Mouse (Mus musculus): Measurements from ENCODE around the gene Pcgf2. TPM values are rescaled to one million over a fixed set of nuclear protein-coding genes. Genes with fewer than 3 reads are reported as not detected.
A peak's percentile ranks its signal among the peaks of the same experiment; 100 is the strongest.
"Not testable (repeated sequence)": the region's sequence is repeated elsewhere in the genome, so short reads cannot be mapped to it uniquely, and the experiment has no call there.

Gene Pcgf2
- polyA plus RNA-seq, 1 experiment from 2014 or later = 13.5 TPM

DNA sequence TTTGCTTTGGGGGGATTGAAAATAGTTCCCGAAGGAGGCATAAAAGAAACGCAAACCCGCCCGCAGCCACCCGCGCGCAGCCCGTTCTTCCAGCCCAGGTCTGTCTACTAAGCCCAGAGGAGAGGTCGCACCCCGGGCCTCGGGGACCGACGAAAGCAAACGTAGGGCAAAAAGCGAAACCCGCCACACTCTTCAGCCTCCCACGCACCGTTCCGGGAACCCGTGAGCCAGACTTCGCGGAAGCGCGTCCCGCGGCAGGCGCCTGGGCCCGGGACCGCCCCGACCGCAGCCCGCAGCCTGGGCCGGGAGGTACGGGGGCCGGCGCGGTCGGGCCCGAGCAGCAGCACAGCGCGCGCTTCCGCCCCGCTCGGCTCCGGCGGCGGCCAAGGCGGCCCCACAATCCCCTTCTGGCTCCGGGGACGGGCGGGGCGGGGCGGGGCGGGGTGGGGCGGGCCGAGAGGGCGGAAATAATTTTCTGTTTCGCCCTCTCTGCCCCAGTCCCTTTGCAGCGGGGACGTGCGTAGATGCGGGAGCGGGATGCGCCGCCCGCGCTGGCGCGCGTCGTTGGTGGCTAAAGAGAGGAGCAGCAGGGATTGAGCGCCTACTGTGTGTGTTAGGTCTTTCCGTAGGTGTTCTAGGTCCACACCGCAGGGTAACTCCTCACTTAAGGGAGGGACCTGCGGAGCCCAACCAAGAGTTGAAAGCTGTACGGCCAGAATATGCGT, 40.1 kb downstream of the Pcgf2 start:
- 0 out of 2 replicates have a peak, but pooled peaks cover 11% of the 10 kb centered on the region for H3K27me3 ChIP-seq (ENCODE audit: insufficient read depth, poor library complexity, severe bottlenecking)
- peak; percentile 91 for DNase-seq (ENCODE audit: low spot score)
- H3K9me3 ChIP-seq = no peaks in the 10 kb centered on the region
- H3K27ac ChIP-seq = peak overlapping the region; percentile 97
- under 1% methylated on average over 77 of the region's 78 CpGs for WGBS
- H3K4me1 ChIP-seq = peaks cover 70% of the 10 kb centered on the region
- H3K36me3 ChIP-seq = peaks cover 1% of the 10 kb centered on the region
- peak overlapping the region; percentile 91 for H3K4me3 ChIP-seq

GRCm38 (mm10) chr11:97659267-97659989, 40.9 kb downstream of the Pcgf2 start:
- Histone ChIP-seq H3K4me1 (peaks cover 62% of the 10 kb centered on the region), H3K27ac (peak overlapping the region; percentile 97), H3K9me3 (no peaks in the 10 kb centered on the region), H3K27me3 (ENCODE audit: insufficient read depth, poor library complexity, severe bottlenecking) (0 out of 2 replicates have a peak, but pooled peaks cover 11% of the 10 kb centered on the region), H3K36me3 (no peaks in the 10 kb centered on the region), H3K4me3 (peak overlapping the region; percentile 91)
- no peak for DNase-seq (ENCODE audit: low spot score)
- WGBS = 12% methylated on average over 13 of the region's 13 CpGs

DNA sequence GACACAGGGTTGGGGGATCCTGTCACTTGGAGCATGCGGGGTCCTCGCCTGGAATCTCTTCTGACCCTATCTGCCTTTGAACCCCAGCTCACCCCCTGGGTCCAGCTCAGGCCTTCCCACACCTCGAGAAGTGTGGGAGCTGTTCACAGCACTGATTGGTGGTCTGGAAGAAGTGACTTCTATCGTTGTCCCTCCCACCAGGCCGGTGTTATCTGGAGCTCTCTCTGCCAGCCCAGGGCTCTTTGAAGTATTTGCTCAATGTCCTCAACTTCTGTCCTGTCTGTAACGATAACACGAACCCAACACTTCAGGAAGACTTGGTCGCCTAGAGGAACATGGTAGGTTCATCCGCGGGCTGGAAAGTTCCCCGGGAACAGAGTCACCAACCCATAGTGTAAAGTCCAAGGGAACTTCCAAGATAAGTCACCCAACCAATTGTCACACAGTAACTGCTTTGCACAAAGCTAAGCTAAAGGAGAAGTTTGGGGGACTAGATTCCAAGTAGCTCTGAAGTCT, 41.5 kb downstream of the Pcgf2 start:
- Histone ChIP-seq H3K9me3 (no peaks in the 10 kb centered on the region), H3K4me3 (peak overlapping the region; percentile 91), H3K27ac (peak overlapping the region; percentile 97), H3K4me1 (peaks cover 58% of the 10 kb centered on the region), H3K27me3 (ENCODE audit: insufficient read depth, poor library complexity, severe bottlenecking) (0 out of 2 replicates have a peak, but pooled peaks cover 11% of the 10 kb centered on the region), H3K36me3 (no peaks in the 10 kb centered on the region)
- WGBS = 24% methylated on average over 11 of the region's 11 CpGs
- DNase-seq (ENCODE audit: low spot score) = no peak

DNA sequence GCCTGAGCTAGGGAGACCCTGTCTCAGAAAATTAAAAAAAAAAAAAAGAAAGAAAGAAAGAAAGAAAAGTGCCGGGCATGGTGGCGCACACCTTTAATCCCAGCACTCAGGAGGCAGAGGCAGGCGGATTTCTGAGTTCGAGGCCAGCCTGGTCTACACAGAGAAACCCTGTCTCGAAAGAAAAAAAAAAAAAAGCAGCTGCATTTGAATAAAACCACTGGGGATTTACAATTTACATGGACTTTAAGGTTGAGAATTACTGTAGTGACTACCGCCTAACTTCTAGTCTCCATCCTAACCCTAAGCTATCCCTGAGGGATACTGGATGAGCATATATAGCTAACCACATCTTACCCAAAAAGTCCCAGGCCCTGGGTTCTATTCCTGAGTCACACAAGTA, 42.3 kb downstream of the Pcgf2 start:
- DNase-seq (ENCODE audit: low spot score); H3K4me3 ChIP-seq; H3K36me3 ChIP-seq; H3K27ac ChIP-seq; H3K9me3 ChIP-seq: not testable (repeated sequence)
- H3K4me1 ChIP-seq = peaks cover 58% of the 10 kb centered on the region
- 86% methylated on average over 6 of the region's 6 CpGs for WGBS
- H3K27me3 ChIP-seq (ENCODE audit: insufficient read depth, poor library complexity, severe bottlenecking) = 0 out of 2 replicates have a peak, but pooled peaks cover 11% of the 10 kb centered on the region

DNA sequence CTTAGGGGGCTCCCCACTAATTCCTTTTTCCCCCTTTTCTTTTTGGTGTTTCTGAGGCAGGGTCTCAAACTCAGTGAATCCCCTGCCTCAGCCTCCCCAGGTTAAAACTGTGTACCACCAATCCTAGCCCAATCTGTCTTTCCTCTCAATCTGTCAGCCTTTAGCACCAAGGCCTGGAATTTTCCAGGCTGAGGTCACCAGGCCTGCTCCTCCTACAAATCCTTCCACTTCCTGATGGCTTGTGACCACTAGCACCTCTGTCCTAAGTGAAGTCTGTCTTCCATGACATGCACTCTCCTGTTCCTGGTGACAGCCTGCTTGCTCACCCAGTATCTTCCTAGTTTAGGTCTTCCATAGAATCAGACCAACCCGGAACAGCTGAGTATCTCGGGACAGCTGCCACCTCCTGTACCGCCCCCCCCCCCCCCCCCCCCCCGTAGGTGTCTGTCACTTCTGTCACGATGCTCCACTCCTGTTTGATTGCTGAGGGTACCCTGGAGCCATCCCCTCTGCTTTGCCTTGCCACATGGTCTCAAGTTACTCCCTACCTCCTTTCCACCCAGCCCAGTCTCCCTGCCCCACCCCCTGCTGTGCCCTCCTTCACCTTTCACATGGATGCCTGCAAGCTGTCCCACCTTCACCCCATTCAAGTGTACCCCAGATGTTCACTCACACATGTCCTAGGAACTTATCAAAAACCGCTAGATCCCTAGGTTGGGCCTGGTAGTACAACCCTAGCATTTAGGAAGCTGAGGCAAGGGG, 42.9 kb downstream of the Pcgf2 start:
- Histone ChIP-seq H3K27me3 (ENCODE audit: insufficient read depth, poor library complexity, severe bottlenecking) (0 out of 2 replicates have a peak, but pooled peaks cover 11% of the 10 kb centered on the region), H3K27ac (peak overlapping the region; percentile 67)

GRCm38 (mm10) chr11:97656269-97656971, 43.9 kb downstream of the Pcgf2 start:
- peaks cover 45% of the 10 kb centered on the region for H3K4me1 ChIP-seq
- WGBS = 73% methylated on average over 14 of the region's 14 CpGs
- H3K27ac ChIP-seq = peak overlapping the region; percentile 67; the same call in 1 of the 2 replicates
- no peaks in the 10 kb centered on the region for H3K9me3 ChIP-seq
- 0 out of 2 replicates have a peak, but pooled peaks cover 6% of the 10 kb centered on the region for H3K27me3 ChIP-seq (ENCODE audit: insufficient read depth, poor library complexity, severe bottlenecking)
- DNase-seq (ENCODE audit: low spot score) = no peak
- no peak overlapping the region for H3K4me3 ChIP-seq
- no peaks in the 10 kb centered on the region for H3K36me3 ChIP-seq

More for the DNA sequence above, 42.9 kb downstream of the Pcgf2 start:
- 28% methylated on average over 4 of the region's 6 CpGs for WGBS
- 0 out of 2 replicates have a peak overlapping the region, but pooled peaks have one; percentile 12 for H3K4me3 ChIP-seq
- DNase-seq (ENCODE audit: low spot score) = no peak
- peaks cover 54% of the 10 kb centered on the region for H3K4me1 ChIP-seq
- no peaks in the 10 kb centered on the region for H3K36me3 ChIP-seq
- H3K9me3 ChIP-seq = no peaks in the 10 kb centered on the region

GRCm38 (mm10) chr11:97654210-97654609, 46.1 kb downstream of the Pcgf2 start:
- no peaks in the 10 kb centered on the region for H3K36me3 ChIP-seq
- H3K27ac ChIP-seq = no peak overlapping the region
- H3K4me3 ChIP-seq = no peak overlapping the region
- no peaks in the 10 kb centered on the region for H3K9me3 ChIP-seq
- 91% methylated on average over 2 of the region's 2 CpGs for WGBS
- no peaks in the 10 kb centered on the region for H3K27me3 ChIP-seq (ENCODE audit: insufficient read depth, poor library complexity, severe bottlenecking)
- peaks cover 25% of the 10 kb centered on the region for H3K4me1 ChIP-seq
- DNase-seq (ENCODE audit: low spot score) = no peak

DNA sequence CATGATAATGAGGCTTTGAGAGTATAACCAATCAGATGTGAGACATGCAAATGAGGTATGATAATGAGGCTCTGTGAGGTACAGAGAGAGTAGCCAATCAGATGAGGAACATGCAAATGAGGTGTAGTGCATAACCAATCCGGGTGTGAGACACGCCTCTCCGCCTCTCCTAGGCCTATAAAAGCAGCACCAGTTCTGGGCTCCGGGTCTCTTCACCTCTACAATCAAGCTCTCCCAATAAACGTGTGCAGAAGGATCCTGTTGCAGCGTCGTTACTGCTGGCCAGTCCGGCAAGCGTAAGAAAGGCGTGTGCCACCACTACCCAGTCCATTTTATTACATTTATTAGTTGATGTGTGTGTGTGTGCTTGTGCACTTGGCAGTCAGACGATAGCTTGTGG, 46.9 kb downstream of the Pcgf2 start:
- H3K9me3 ChIP-seq; H3K27me3 ChIP-seq (ENCODE audit: insufficient read depth, poor library complexity, severe bottlenecking); H3K36me3 ChIP-seq; H3K4me3 ChIP-seq; H3K27ac ChIP-seq; DNase-seq (ENCODE audit: low spot score): not testable (repeated sequence)
- H3K4me1 ChIP-seq = peaks cover 17% of the 10 kb centered on the region
- WGBS = 89% methylated on average over 11 of the region's 11 CpGs

- no peak overlapping the region for H3K27ac ChIP-seq
- DNase-seq (ENCODE audit: low spot score) = no peak
- no peak overlapping the region for H3K4me3 ChIP-seq
These were observed 50.0 kb downstream of the Pcgf2 start for GRCm38 (mm10) chr11:97650341-97650740.

DNA sequence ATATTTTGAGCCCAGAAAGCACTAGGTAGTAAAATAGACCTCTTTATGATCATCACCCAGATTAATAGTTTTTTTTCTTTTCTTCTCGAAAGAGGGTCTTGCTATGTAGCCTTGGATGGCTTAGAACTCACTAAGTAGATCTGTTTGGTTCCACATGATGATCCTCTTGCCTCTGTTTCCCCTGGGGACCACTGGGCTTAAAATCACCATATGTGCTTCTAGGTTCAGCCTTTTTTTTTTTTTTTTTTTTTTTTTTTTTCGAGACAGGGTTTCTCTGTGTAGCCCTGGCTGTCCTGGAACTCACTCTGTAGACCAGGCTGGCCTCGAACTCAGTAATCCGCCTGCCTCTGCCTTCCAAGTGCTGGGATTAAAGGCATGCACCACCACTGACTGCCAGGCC, 51.8 kb downstream of the Pcgf2 start:
- H3K27ac ChIP-seq; H3K4me3 ChIP-seq; H3K36me3 ChIP-seq; H3K27me3 ChIP-seq (ENCODE audit: insufficient read depth, poor library complexity, severe bottlenecking); DNase-seq (ENCODE audit: low spot score); H3K9me3 ChIP-seq; H3K4me1 ChIP-seq: not testable (repeated sequence)
- WGBS = 70% methylated on average over 4 of the region's 4 CpGs

More at GRCm38 (mm10) chr11:97650341-97650740, 50.0 kb downstream of the Pcgf2 start:
- 62% methylated on average over 5 of the region's 5 CpGs for WGBS
- Histone ChIP-seq H3K9me3 (no peaks in the 10 kb centered on the region), H3K36me3 (no peaks in the 10 kb centered on the region), H3K4me1 (no peaks in the 10 kb centered on the region), H3K27me3 (ENCODE audit: insufficient read depth, poor library complexity, severe bottlenecking) (no peaks in the 10 kb centered on the region)

- no peak for DNase-seq (ENCODE audit: low spot score)
- no peaks in the 10 kb centered on the region for H3K4me1 ChIP-seq
- H3K9me3 ChIP-seq = no peaks in the 10 kb centered on the region
- no peaks in the 10 kb centered on the region for H3K36me3 ChIP-seq
- 4% methylated on average over 6 of the region's 6 CpGs for WGBS
- no peaks in the 10 kb centered on the region for H3K27me3 ChIP-seq (ENCODE audit: insufficient read depth, poor library complexity, severe bottlenecking)
- H3K27ac ChIP-seq = no peak overlapping the region
- H3K4me3 ChIP-seq = no peak overlapping the region
These were observed 55.5 kb downstream of the Pcgf2 start for GRCm38 (mm10) chr11:97644834-97645233.
